Mouse (Mus musculus): ENCODE results near the gene Grm1. TPM values are rescaled to one million over a fixed set of nuclear protein-coding genes. Genes with fewer than 3 reads are reported as not detected.

The Grm1 gene
- total and polyA plus RNA-seq, 3 experiments: not detected

GRCm38 (mm10) chr10:11025764-11026518 lies 56.2 kb downstream of the Grm1 start:
- Histone ChIP-seq H3K9ac (ENCODE audit: insufficient read depth, low read depth) (no peak overlapping the region), H3K27ac (ENCODE audit: insufficient read depth, low read depth) (no peak overlapping the region), H3K4me2 (ENCODE audit: insufficient read depth, low read depth, poor library complexity, severe bottlenecking) (no peak overlapping the region), H3K79me2 (replicated peaks; ENCODE audit: control insufficient read depth, extremely low read depth, insufficient read depth, poor library complexity, severe bottlenecking) (no peaks in the 10 kb centered on the region), H3K36me3 (replicated peaks in 1 of 2; ENCODE audit: control insufficient read depth in 1 of 2, insufficient read depth in 1 of 2, low read length in 1 of 2) (no peaks in the 10 kb centered on the region), H3K4me3 (replicated peaks in 1 of 3; ENCODE audit: low read depth in 2 of 3, low read length in 2 of 3, poor library complexity in 1 of 3) (no peak overlapping the region), H3K4me1 (ENCODE audit: control insufficient read depth in 1 of 2, insufficient read depth in 2 of 2) (no peaks in the 10 kb centered on the region), H3K9me3 (replicated peaks; ENCODE audit: low read length) (no peaks in the 10 kb centered on the region), H3K27me3 (replicated peaks) (no peaks in the 10 kb centered on the region)
- dilution Hi-C loops (cut with MboI; ENCODE audit: extremely low pct_ligation_motif_present, extremely low pct_unique_long_range_greater_than_20kb, low sequenced_read_pairs): no loop called here
- DNase-seq (ENCODE audit: extremely low read depth): no peak
- in situ Hi-C loops (cut with MboI; ENCODE audit: low pct_ligation_motif_present, low pct_unique_long_range_greater_than_20kb, low sequenced_read_pairs): no loop called here
- no peak for TF ChIP-seq CHD1 (IDR thresholded peaks at IDR 0.05; ENCODE audit: low read depth, low read length)
- no peak for TF ChIP-seq ELF1 (IDR thresholded peaks at IDR 0.05; ENCODE audit: low read depth, low read length)
- TF ChIP-seq MEF2A (IDR thresholded peaks at IDR 0.05; ENCODE audit: borderline replicate concordance, low read depth, low read length): no peak
- no peak for TF ChIP-seq NELFE (IDR thresholded peaks at IDR 0.05; ENCODE audit: low read depth, low read length)
- TF ChIP-seq MAFK (IDR thresholded peaks at IDR 0.05; ENCODE audit: insufficient replicate concordance, low read length): no peak
- TF ChIP-seq MXI1 (IDR thresholded peaks at IDR 0.05; ENCODE audit: low read depth, low read length): no peak
- no peak for TF ChIP-seq POLR2A (IDR thresholded peaks at IDR 0.05; ENCODE audit: low read depth, low read length)
- no peak for TF ChIP-seq CTCF (conservative IDR thresholded peaks at IDR 0.05 in 1 of 2, IDR thresholded peaks at IDR 0.05 in 1 of 2; ENCODE audit: low read depth in 2 of 2, low read length in 2 of 2)
- no peak for TF ChIP-seq POLR2AphosphoS2 (IDR thresholded peaks at IDR 0.05; ENCODE audit: low read depth, low read length)
- no peak for TF ChIP-seq ZKSCAN1 (IDR thresholded peaks at IDR 0.05; ENCODE audit: borderline replicate concordance, low read depth, low read length)
- TF ChIP-seq USF1 (IDR thresholded peaks at IDR 0.05; ENCODE audit: low read depth, low read length): no peak
- no peak for TF ChIP-seq SIN3A (IDR thresholded peaks at IDR 0.05; ENCODE audit: low read length)
- TF ChIP-seq TCF12 (IDR thresholded peaks at IDR 0.05; ENCODE audit: low read depth, low read length): no peak
- TF ChIP-seq KAT2A (IDR thresholded peaks at IDR 0.05; ENCODE audit: insufficient replicate concordance, low read length): no peak
- no peak for TF ChIP-seq E2F4 (IDR thresholded peaks at IDR 0.05; ENCODE audit: insufficient replicate concordance, low read depth, low read length)
- no peak for TF ChIP-seq MYC (IDR thresholded peaks at IDR 0.05; ENCODE audit: low read depth, low read length)
- TF ChIP-seq ZC3H11A (IDR thresholded peaks at IDR 0.05; ENCODE audit: low read depth, low read length): no peak

GRCm38 (mm10) chr10:11018970-11019531 lies 63.1 kb downstream of the Grm1 start:
- Histone ChIP-seq H3K4me2 (ENCODE audit: insufficient read depth, low read depth, poor library complexity, severe bottlenecking) (no peak overlapping the region), H3K27ac (ENCODE audit: insufficient read depth, low read depth) (no peak overlapping the region), H3K9ac (ENCODE audit: insufficient read depth, low read depth) (no peak overlapping the region), H3K36me3 (replicated peaks in 1 of 2; ENCODE audit: control insufficient read depth in 1 of 2, insufficient read depth in 1 of 2, low read length in 1 of 2) (no peaks in the 10 kb centered on the region), H3K9me3 (replicated peaks; ENCODE audit: low read length) (no peaks in the 10 kb centered on the region), H3K27me3 (replicated peaks) (no peaks in the 10 kb centered on the region), H3K79me2 (replicated peaks; ENCODE audit: control insufficient read depth, extremely low read depth, insufficient read depth, poor library complexity, severe bottlenecking) (no peaks in the 10 kb centered on the region), H3K4me1 (ENCODE audit: control insufficient read depth in 1 of 2, insufficient read depth in 2 of 2) (peaks cover 0 to under 1% of the 10 kb centered on the region in 2 experiments; a peak in 1 of 4 replicates), H3K4me3 (replicated peaks in 1 of 3; ENCODE audit: low read depth in 2 of 3, low read length in 2 of 3, poor library complexity in 1 of 3) (no peak overlapping the region)
- DNase-seq (ENCODE audit: extremely low read depth): no peak
- TF ChIP-seq MYC (IDR thresholded peaks at IDR 0.05; ENCODE audit: low read depth, low read length): no peak
- no peak for TF ChIP-seq RAD21 (IDR thresholded peaks at IDR 0.05; ENCODE audit: low read depth, low read length)
- TF ChIP-seq EP300 (IDR thresholded peaks at IDR 0.05; ENCODE audit: low read length): no peak
- TF ChIP-seq RCOR1 (conservative IDR thresholded peaks at IDR 0.05; ENCODE audit: low read depth, low read length): no peak
- no peak for TF ChIP-seq ETS1 (conservative IDR thresholded peaks at IDR 0.05; ENCODE audit: low read depth, low read length)
- no peak for TF ChIP-seq BHLHE40 (IDR thresholded peaks at IDR 0.05; ENCODE audit: low read depth, low read length)
- no peak for TF ChIP-seq E2F4 (IDR thresholded peaks at IDR 0.05; ENCODE audit: insufficient replicate concordance, low read depth, low read length)
- no peak for TF ChIP-seq CHD2 (IDR thresholded peaks at IDR 0.05; ENCODE audit: low read length)
- no peak for TF ChIP-seq NRF1 (IDR thresholded peaks at IDR 0.05; ENCODE audit: low read depth, low read length)
- no peak for TF ChIP-seq ZC3H11A (IDR thresholded peaks at IDR 0.05; ENCODE audit: low read depth, low read length)
- no peak for TF ChIP-seq KAT2A (IDR thresholded peaks at IDR 0.05; ENCODE audit: insufficient replicate concordance, low read length)
- no peak for TF ChIP-seq UBTF (IDR thresholded peaks at IDR 0.05; ENCODE audit: low read depth, low read length)
- TF ChIP-seq HCFC1 (IDR thresholded peaks at IDR 0.05; ENCODE audit: low read depth, low read length): no peak
- TF ChIP-seq TCF12 (IDR thresholded peaks at IDR 0.05; ENCODE audit: low read depth, low read length): no peak
- TF ChIP-seq NELFE (IDR thresholded peaks at IDR 0.05; ENCODE audit: low read depth, low read length): no peak
- no peak for TF ChIP-seq MAZ (IDR thresholded peaks at IDR 0.05; ENCODE audit: low read depth, low read length)
- in situ Hi-C loops (cut with MboI; ENCODE audit: low pct_ligation_motif_present, low pct_unique_long_range_greater_than_20kb, low sequenced_read_pairs) (no loop called here), dilution Hi-C loops (cut with MboI; ENCODE audit: extremely low pct_ligation_motif_present, extremely low pct_unique_long_range_greater_than_20kb, low sequenced_read_pairs) (no loop called here)
